Mouse (Mus musculus) heart, embryonic 14.5 days (tissue): ENCODE data around the gene Ints11. TPM values are rescaled to one million over a fixed set of nuclear protein-coding genes. Genes with fewer than 3 reads are reported as not detected.

Source experiments
- ATAC-seq: fragments of 200-750 bp; cut with Nextera tagmentation; 2 replicates; pipeline ENCODE4 v1.8.0; 2017; ENCODE audit warnings: low read depth, moderate TSS enrichment; ENCODE audit not compliant: insufficient number of reproducible peaks, insufficient read depth, low FRiP score
- H3K27ac ChIP-seq, 2 experiments: fragments of 200-500 bp in 1 of 2; fragments of 300-500 bp in 1 of 2; sonication (generic) in 1 of 2; replicated peaks in 1 of 2; 2 replicates each; pipeline ENCODE4 v1.5.1; 2012 to 2014; ENCODE audit warnings: low read depth in 2 of 2, low read length in 2 of 2, control low read depth in 1 of 2, mild to moderate bottlenecking in 1 of 2, mixed read lengths in 1 of 2; ENCODE audit not compliant: control insufficient read depth in 1 of 2, insufficient read depth in 1 of 2
- H3K27me3 ChIP-seq: fragments of 300-500 bp; sonication (generic); 2 replicates; pipeline ENCODE4 v1.6.1; 2014; ENCODE audit warnings: mild to moderate bottlenecking, low read length, control low read depth; ENCODE audit not compliant: control insufficient read depth, insufficient read depth
- H3K36me3 ChIP-seq: fragments of 300-500 bp; sonication (generic); 2 replicates; pipeline ENCODE4 v1.6.1; 2014; ENCODE audit warnings: mild to moderate bottlenecking, control low read depth, low read length, mixed read lengths; ENCODE audit not compliant: control insufficient read depth, insufficient read depth
- H3K4me1 ChIP-seq, 2 experiments: fragments of 200-500 bp in 1 of 2; fragments of 300-500 bp in 1 of 2; sonication (generic) in 1 of 2; 2 replicates each; pipeline ENCODE4 v1.6.1; 2012 to 2014; ENCODE audit warnings: low read length in 2 of 2, control low read depth in 1 of 2, mixed read lengths in 1 of 2; ENCODE audit not compliant: control insufficient read depth in 2 of 2, insufficient read depth in 2 of 2
- H3K4me2 ChIP-seq: fragments of 300-500 bp; sonication (generic); 2 replicates; pipeline ENCODE4 v1.6.1; 2014; ENCODE audit warnings: mild to moderate bottlenecking, low read length
- H3K4me3 ChIP-seq, 2 experiments: fragments of 200-500 bp in 1 of 2; fragments of 300-500 bp in 1 of 2; sonication (generic) in 1 of 2; 2 replicates each; pipeline ENCODE4 v1.5.1; 2012 to 2014; ENCODE audit warnings: low read length in 2 of 2, mild to moderate bottlenecking in 2 of 2, control low read depth in 1 of 2, low read depth in 1 of 2, moderate library complexity in 1 of 2; ENCODE audit not compliant: control insufficient read depth in 1 of 2, insufficient read depth in 1 of 2
- H3K9ac ChIP-seq: fragments of 300-500 bp; sonication (generic); 2 replicates; pipeline ENCODE4 v1.6.1; 2014; ENCODE audit warnings: mild to moderate bottlenecking, low read length
- H3K9me3 ChIP-seq: fragments of 300-500 bp; sonication (generic); 2 replicates; pipeline ENCODE4 v1.6.1; 2016; ENCODE audit warnings: low read length, control low read depth; ENCODE audit not compliant: control insufficient read depth
- WGBS: fragments of 180-500 bp; shearing (Covaris S2); extraction: QIAGEN DNeasy Blood & Tissue Kit; methylation state at CpG from one replicate; pipeline ENCODE4 v1.1.7; 2014; 5-methylcytosine and 5-hydroxymethylcytosine counted together
- polyA plus RNA-seq: library from polyadenylated mRNA; unstranded; fragments of >200 nt; fragmentation: Nextera tagmentation; extraction: Ambion mirVana; gene quantifications from 2 replicates; pipeline ENCODE4 v1.2.1, GENCODE M21; 2014

Gene Ints11
- polyA plus RNA-seq, 1 experiment from 2014 or later = 38.5 TPM

DNA sequence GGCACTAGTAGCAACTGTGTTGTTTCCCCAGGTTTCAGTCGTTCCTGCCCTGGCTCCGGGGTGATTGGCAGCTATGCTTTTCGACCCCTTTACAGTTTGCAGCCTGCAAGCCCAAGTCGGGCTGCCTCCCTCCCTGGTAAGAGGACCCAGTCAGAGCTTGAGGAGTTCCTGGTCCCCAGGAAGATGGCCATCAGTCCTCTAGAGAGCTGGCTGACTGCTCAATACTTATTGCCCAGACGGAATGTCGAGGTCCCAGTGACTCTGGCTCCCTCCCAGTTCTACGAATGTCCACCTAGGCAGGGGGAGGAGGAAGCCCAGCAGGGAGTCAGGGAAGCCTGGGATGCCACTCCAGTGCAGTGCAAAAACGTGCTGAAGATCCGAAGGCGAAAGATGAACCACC, 37.0 kb upstream of the Ints11 start:
- peak overlapping the region; percentile 94 for H3K9ac ChIP-seq
- peaks cover 8 to 13% of the 10 kb centered on the region in 2 experiments for H3K4me1 ChIP-seq
- H3K27ac ChIP-seq = peak overlapping the region in 1 of 2 experiments; percentile 90; a peak in 1 of 4 replicates
- ATAC-seq = no peak
- 48% methylated on average over 10 of the region's 10 CpGs for WGBS
- no peaks in the 10 kb centered on the region for H3K9me3 ChIP-seq
- H3K27me3 ChIP-seq = no peaks in the 10 kb centered on the region
- peaks cover 21% of the 10 kb centered on the region for H3K36me3 ChIP-seq
- peak overlapping the region; percentile 96 for H3K4me2 ChIP-seq
- H3K4me3 ChIP-seq = peak overlapping the region; percentile 78 to 89

DNA sequence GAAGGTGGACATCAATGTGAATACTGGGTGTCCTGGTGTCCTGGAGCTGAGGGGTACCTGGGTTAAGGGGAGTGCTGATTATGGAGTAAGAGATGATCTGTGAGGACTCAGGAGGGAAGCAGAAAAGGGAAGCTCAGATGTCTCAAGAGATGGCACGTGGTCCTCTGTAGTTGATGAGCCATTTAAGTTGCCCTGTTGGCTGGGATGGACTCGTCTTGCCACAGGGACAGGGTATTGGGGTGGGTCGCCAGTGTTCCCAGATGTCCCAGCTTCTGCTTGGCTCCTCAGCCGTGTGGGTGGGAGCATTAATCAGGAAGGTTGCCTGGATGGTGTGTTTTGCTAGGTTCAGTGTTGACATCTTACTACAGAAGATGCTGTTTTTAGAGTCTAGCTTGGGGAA, 36.1 kb upstream of the Ints11 start:
- H3K27ac ChIP-seq = no peak overlapping the region
- no peaks in the 10 kb centered on the region for H3K27me3 ChIP-seq
- no peak overlapping the region for H3K4me3 ChIP-seq
- 78% methylated on average over 4 of the region's 4 CpGs for WGBS
- H3K36me3 ChIP-seq = peaks cover 12% of the 10 kb centered on the region
- no peak for ATAC-seq
- H3K9me3 ChIP-seq = no peaks in the 10 kb centered on the region
- H3K4me1 ChIP-seq = peaks cover 17 to 22% of the 10 kb centered on the region in 2 experiments
- no peak overlapping the region for H3K9ac ChIP-seq
- H3K4me2 ChIP-seq = no peak overlapping the region

DNA sequence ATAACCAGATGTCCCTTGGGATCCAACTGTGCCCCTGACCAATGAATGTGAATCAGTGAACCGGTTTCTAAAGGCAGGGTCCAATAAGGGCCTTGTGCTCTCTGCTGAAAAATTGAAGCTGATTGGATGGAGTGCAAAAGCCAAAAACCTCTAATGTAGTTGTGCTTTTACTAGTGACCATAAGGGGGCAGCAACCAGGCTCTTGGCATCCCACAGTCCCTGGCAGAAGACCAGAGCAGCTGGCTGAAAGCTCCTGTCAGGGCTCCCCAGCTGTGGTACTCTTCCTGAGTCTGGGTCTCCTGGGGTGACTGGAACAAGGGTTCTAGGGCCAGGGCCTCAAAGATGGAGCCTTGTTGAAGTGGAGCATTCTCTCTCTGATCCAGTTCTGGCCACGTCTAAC, 35.5 kb upstream of the Ints11 start:
- Histone ChIP-seq H3K4me2 (no peak overlapping the region), H3K4me3 (no peak overlapping the region), H3K9ac (no peak overlapping the region), H3K27ac (peak overlapping the region; percentile 9 to 51; a peak in 1 of 4 replicates), H3K36me3 (peaks cover 12% of the 10 kb centered on the region), H3K27me3 (no peaks in the 10 kb centered on the region), H3K9me3 (no peaks in the 10 kb centered on the region), H3K4me1 (peaks cover 17 to 28% of the 10 kb centered on the region in 2 experiments)
- 26% methylated on average over 2 of the region's 2 CpGs for WGBS
- ATAC-seq = peak; percentile 6; the same call in 1 of the 2 replicates

DNA sequence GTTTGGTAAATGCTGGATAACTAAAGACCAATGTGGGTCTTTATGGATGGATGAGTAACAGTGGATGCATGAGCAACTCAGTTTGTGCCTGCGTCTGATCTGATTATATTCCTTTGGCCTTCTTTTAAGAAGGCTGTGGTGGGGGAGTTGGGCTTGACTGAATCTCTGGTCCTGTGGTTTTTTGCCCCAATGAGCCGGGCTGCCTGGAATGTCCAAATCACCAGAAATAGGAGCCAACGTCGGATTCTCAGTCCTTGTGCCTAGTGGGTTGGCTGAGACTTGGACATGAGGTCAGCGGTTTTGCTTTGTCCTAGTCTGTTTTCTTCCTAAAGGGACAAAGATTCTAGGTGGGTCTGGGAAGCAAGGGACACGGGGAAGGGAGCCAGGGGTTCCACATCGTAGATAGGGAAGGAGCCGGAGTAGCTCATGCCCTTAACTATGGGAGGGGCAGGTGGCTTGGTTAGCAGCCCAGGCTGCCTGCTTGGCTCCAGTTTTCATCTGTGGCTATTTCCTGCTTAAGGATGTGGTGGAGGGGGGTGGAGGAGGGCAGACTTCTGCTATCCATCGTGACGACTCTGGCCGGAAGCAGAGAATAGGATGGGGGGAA, 31.8 kb upstream of the Ints11 start:
- ATAC-seq = no peak
- no peak overlapping the region for H3K9ac ChIP-seq
- no peak overlapping the region for H3K4me3 ChIP-seq
- 52% methylated on average over 11 of the region's 11 CpGs for WGBS
- H3K4me2 ChIP-seq = peak overlapping the region; percentile 23; the same call in 1 of the 2 replicates
- peaks cover 26 to 50% of the 10 kb centered on the region in 2 experiments for H3K4me1 ChIP-seq
- H3K36me3 ChIP-seq = peaks cover 18% of the 10 kb centered on the region
- no peaks in the 10 kb centered on the region for H3K9me3 ChIP-seq
- peaks cover 5% of the 10 kb centered on the region for H3K27me3 ChIP-seq
- H3K27ac ChIP-seq = peak overlapping the region; percentile 76 to 85

DNA sequence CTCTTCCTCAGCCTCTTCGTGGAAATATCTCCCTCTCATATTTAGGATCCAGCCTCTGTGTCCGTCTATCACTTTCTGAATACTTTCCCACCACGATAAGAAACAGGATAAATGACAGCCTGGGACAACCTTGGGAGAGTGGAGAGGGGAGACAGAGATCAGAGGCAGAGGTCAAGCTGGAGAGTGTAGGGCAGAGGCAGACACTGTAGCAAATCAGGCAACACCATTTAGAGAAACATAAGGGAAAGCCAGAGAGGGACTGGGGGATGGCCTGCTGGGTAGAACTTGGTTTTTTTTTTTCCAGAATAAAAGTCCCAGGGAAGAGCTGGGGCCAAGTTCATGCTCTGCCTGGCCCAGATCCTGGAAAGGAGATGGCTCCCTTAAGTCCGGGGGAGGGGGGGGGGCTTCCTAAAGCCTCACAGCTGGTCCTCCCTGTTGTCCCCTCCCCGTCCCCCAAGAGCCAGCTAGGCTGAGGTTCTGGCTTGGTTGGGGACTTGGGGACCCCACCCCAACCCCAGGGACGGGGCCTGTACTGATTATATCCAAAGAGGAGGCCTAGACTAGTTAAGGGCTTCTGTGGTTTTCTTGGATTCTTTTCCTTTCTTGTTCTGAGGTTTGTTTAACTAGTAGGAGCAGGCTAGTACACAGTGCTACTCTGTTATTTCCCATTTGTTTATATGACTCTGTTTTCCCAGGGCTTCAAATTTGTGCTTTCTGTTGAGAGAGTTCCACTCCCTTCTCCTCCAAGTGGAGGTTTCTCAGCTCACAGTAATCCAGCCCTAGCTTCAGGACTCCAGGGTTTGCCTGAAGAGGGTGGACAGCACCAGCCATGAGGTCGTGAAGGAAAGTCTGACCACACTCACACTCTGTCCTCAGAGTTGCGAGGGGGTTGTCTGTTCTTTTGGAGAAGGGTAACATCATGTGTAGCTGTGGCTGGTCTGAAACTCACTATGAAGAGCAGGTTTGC, 30.9 kb upstream of the Ints11 start:
- ATAC-seq = no peak
- Histone ChIP-seq H3K4me2 (peak overlapping the region; percentile 88), H3K4me3 (no peak overlapping the region), H3K9me3 (no peaks in the 10 kb centered on the region), H3K27me3 (peaks cover 5% of the 10 kb centered on the region), H3K27ac (peak overlapping the region; percentile 76 to 85), H3K36me3 (peaks cover 17% of the 10 kb centered on the region), H3K4me1 (peaks cover 26 to 46% of the 10 kb centered on the region in 2 experiments), H3K9ac (no peak overlapping the region)
- 33% methylated on average over 8 of the region's 8 CpGs for WGBS

DNA sequence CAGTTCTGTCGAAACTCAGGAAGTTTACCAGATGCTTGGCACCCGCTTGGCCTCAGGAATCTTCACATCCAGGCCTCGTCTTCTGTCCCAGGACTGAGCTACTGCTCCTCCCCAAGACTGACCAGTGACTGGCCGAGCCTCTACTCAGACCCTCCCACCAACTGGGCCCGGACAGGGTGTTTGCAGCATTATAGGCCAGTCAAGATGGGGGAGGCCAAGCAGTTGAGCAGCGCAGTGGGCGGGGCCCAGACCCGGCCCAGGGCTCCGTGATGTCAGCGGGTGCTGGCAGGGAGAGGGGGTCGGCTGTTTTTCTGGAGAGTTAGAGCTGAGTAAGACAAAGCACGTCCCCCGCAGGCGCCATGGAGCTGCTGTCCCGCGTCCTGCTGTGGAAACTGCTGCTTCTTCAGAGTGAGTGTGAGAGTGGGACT, 29.8 kb upstream of the Ints11 start, which contains the start of gene Mxra8:
Mxra8 (plus strand) TSS at position 198 of the 428 bp plus-strand sequence.
- Histone ChIP-seq H3K9me3 (no peaks in the 10 kb centered on the region), H3K4me3 (peak within 1 kb of the TSS; percentile 51 to 54), H3K27me3 (peaks cover 5% of the 10 kb centered on the region), H3K4me1 (peaks cover 22 to 41% of the 10 kb centered on the region in 2 experiments), H3K27ac (peak within 1 kb of the TSS; percentile 85 to 86), H3K9ac (peak within 1 kb of the TSS; percentile 76), H3K36me3 (peaks cover 21% of the 10 kb centered on the region), H3K4me2 (peak within 1 kb of the TSS; percentile 88)
- 4% methylated on average over 16 of the region's 16 CpGs for WGBS
- ATAC-seq = peak; percentile 92

DNA sequence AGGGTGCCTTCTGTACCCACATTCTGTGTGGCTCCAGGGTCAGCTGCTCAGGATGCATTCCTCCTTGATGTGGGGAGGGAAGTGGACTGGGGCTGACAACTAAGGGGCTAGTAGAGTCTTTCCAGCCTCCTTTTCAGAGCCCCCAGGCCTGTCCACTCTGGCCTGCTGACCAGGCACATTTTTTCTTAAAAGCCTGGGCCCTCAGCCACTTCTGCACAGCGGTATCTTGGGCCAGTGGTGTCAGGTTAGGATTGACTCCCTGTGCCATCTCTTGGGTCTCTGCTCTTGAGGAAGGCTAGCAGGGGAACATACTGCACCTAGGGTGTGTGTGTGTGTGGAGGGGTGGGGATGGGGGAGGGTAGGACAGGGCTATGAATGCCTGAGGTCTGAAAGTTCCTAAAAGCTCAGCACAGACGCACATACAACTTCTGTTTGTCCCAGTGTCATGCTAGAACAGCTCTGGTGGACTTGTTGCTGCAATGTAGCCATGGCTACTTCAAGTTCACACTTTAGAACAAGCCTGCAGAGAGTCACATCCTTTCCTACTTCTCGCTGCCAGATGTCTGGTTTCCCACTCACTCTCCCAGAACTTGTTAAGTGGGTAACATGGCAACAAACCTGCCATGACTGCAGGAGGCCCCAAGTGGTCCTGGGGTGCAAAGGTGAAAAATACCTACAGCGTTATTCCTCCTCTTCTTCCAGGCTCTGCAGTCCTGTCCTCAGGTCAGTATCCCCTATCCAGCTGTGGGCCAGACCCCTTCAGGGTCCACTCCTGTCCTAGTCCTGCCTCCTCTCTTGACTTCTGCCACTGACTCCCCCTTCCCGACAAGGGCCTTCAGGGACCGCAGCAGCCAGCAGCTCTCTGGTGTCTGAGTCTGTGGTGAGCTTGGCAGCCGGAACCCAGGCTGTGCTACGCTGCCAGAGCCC, 29.0 kb upstream of the Ints11 start:
- H3K9ac ChIP-seq = peak overlapping the region; percentile 76
- peak overlapping the region; percentile 51 to 54 for H3K4me3 ChIP-seq
- no peak for ATAC-seq
- H3K4me2 ChIP-seq = peak overlapping the region; percentile 88
- peaks cover 21% of the 10 kb centered on the region for H3K36me3 ChIP-seq
- 7% methylated on average over 8 of the region's 8 CpGs for WGBS
- H3K4me1 ChIP-seq = peaks cover 22 to 41% of the 10 kb centered on the region in 2 experiments
- H3K27me3 ChIP-seq = peaks cover 5% of the 10 kb centered on the region
- peak overlapping the region; percentile 85 to 86 for H3K27ac ChIP-seq
- H3K9me3 ChIP-seq = no peaks in the 10 kb centered on the region
